Mouse (Mus musculus) brain, embryonic 14.5 days (tissue): ENCODE data around the gene Neb. TPM values are rescaled to one million over a fixed set of nuclear protein-coding genes. Genes with fewer than 3 reads are reported as not detected.
A peak's percentile ranks its signal among the peaks of the same experiment; 100 is the strongest.

ENCODE experiments used
- DNase-seq: peaks from one replicate; pipeline ENCODE4 v3.0.0-alpha.2; 2011; ENCODE audit warnings: low read depth
- CTCF ChIP-seq: fragments of 200-500 bp; IDR thresholded peaks from 2 replicates; pipeline ENCODE4 v1.5.1; 2012; ENCODE audit warnings: inconsistent platforms, mild to moderate bottlenecking, moderate library complexity, borderline replicate concordance; ENCODE audit not compliant: insufficient read depth, insufficient read length; ENCODE audit errors: extremely low read depth
- POLR2A ChIP-seq: fragments of 200-500 bp; IDR thresholded peaks from 2 replicates; pipeline ENCODE4 v1.6.1; 2012; ENCODE audit warnings: mild to moderate bottlenecking, inconsistent platforms, borderline replicate concordance; ENCODE audit not compliant: poor library complexity, insufficient read depth, insufficient read length, severe bottlenecking; ENCODE audit errors: extremely low read depth
- polyA plus RNA-seq: library from polyadenylated mRNA; depleted of rRNA; stranded (reverse); fragments of >200 nt; gene quantifications from 2 replicates; pipeline ENCODE4 v1.2.3, GENCODE M21; 2012

The Neb gene
- polyA plus RNA-seq, 1 experiment, result 1.8 TPM

DNA sequence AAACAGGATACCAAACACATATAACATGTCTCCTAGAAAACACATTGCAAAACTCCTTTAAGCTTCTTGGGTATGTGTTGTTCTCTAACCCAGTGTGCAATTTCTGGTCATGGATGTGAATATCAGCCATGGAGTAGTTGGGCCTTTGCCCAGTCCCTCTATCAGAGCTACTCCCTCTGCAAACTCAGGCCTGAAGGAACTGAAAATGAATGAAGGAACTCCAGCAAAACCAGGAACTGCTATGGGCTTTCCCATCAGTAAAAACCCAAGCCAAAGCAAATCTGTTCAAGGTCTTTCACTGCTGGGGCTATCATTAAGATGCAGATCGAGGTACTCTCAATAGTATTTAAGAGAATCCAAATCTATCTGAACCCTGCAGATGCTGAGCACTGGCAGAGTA is 90.8 kb downstream of the Neb start:
- no peak for TF ChIP-seq POLR2A
- no peak for TF ChIP-seq CTCF
- no peak for DNase-seq

DNA sequence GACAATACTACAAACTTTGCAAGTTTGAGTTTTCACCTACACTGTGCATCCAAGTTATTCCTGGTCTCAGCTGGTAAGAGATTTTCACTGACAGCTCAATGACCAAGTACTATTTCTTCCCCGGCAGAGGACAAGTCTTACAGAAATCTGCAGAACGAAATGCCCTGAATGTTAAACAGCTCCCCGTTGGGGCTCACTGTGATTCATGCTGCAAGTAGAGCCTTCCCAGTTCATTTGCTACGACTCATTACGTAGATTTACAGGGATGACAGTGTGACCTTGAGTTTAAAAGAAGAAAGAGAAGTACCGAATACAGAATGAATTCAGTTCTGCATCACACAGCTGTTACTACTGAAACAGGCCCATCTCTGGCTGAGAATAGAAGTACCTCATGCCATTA is 91.9 kb downstream of the Neb start:
- TF ChIP-seq POLR2A (no peak), CTCF (no peak)
- DNase-seq, result peak; percentile 17

DNA sequence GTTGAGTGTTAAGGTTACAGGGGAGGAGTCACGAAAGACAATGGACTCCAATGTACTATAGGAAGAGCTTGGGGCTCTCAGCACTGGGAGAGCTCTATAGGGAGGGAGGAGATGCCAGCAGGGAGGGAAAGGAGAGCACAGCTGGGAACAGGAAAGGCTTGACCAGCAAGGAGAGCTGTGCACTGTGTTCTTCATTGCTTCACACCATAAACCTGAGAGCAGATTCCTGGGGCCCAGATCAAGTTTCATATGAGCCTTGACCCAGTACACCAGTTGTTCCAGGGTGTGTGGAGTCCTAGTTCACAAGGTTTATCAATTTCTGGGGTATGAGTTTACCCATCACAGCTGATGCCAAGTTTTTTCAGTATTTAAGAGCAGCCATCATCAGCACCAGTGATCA is 106.1 kb downstream of the Neb start:
- no peak for DNase-seq
- TF ChIP-seq CTCF (no peak), POLR2A (no peak)

DNA sequence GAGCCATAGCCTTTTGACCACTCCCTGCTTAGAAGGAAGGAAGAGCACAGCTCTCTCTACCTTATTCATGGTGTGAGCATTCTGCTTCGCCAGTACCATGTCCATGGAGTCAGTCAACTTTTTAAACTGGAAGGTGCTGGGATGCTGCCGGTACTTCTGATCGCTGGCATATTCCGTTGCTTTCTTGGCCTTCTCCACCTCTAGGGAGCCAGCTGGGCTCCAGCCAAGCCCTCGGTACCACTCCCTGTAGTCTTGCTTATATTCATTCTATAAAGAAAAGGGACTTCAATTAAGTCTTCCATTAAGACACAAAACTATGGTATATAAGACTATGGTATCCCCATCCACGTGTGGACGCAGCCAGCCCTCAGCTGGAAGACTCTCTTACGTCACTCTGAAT is 107.4 kb downstream of the Neb start:
- TF ChIP-seq CTCF, result no peak
- TF ChIP-seq POLR2A, result no peak
- no peak for DNase-seq

DNA sequence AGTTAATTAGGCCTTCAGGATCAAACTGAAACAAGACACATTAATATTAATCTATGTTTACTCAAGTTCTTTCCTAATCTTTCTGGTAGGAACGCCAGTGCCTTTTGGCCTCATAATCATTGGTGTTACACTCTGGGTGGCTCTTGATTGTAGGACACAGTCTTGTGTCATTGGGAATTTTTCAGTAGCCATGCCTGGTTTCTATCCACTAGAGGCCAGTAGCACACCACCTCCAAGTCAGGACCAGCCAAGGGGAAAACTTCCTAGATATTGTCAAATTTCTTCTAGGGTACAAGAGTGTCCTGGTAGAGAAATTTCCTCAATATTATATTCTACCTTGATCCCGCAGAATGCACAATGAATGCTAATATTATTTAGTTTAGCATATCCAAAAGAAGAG is 116.1 kb downstream of the Neb start:
- DNase-seq, result peak; percentile 74
- TF ChIP-seq CTCF (peak; percentile 77), POLR2A (no peak)

DNA sequence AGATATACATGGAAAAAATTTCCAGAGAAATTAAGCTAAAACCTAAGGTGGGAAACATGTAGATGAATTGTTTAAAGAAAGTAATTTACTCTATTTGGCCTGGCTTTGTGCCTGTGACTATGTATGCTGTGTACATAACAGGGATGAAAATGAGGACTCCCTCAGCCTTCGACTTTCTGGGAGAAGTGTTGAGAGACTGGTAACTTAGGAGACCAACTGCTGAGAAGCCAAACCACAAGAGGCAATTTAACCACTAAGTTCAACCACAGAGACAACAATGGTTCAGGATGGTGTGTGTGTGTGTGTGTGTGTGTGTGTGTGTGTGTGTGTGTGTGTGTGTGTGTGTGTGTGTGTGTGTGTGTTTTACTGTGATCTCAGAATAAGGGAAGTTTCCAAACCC is 126.2 kb downstream of the Neb start:
- no peak for DNase-seq
- no peak for TF ChIP-seq CTCF
- no peak for TF ChIP-seq POLR2A

DNA sequence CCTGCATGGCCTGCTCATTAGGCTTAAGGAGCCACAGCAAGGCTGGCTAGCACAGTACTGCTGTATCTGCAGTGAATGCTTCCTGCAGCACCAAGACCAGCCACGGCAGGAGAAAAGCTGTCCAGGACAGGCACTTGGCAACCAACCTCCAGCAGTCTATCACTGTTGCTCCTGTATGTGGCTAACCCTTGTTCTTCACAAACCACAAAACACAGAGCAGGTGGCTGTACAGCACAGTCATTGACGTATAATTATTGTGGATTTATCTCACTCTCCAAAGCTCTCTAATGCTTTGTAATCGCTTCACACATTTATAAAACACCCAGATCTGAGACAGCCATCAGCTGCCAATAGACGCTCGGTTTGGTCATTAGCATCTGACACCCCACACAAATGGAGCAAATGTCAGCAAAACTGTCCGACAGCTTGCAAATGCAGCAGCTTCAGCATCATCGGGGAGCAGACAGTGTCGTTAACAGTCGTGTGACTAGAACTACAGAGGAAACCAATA is 129.9 kb downstream of the Neb start:
- peak; percentile 90 for DNase-seq
- TF ChIP-seq POLR2A, result no peak
- TF ChIP-seq CTCF, result no peak

DNA sequence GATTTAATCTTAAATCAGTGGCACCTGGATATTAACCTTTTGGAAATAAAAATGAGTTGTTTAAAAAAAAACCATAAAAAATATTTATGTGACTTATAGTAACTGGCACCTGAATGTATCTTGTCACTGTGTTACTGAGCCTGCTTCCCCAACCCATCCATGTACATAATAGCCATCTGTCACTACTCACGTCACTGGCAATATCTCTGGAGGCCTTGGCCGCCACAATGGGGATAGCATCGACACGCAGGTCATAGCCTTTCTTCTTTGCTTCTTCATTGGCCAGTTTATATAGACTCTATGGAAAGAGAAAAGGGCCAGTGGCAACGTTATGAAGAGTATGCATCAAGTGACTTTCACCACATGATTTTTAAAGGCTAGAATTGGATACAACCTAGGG is 133.2 kb downstream of the Neb start:
- TF ChIP-seq CTCF (no peak), POLR2A (no peak)

DNA sequence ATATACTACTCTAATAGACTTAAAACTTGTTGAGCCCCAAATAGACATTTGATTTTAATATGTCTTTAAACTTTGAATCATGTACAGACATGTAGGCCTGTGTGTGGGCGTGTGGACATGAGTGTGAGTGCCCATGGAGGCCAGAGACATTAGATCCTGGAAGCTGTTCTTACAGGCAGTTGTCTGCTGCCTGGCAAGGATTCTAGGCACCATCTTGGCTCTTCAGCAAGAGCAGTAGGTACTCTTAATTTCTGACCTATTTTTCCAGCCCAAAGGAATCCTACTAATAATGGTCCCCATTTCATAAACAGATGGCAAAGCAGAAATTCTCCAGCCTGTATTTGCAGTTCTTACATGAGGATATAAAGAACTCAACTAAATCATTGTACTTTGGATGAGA is 135.6 kb downstream of the Neb start:
- no peak for DNase-seq
- no peak for TF ChIP-seq POLR2A
- TF ChIP-seq CTCF, result no peak

More for the DNA sequence above, 133.2 kb downstream of the Neb start:
- DNase-seq, result no peak

DNA sequence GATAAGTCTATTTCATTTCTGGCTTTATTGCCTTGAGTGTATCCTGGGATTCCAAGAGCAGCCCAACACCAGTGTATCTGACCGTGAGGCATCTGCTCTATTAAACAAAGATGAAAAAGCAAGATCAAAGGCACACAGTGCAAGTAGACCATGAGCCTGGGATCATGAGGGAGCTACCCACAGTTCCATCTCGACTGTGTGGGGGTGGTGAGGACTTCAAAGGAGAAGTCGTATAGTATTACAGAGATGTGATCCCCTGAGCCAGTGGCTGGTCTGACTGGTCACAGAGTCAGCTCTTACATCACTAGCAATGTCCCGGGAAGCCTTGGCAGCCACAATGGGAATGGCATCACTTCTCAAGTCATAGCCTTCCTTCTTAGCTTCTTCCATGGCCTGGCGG is 140.4 kb downstream of the Neb start:
- no peak for DNase-seq
- TF ChIP-seq POLR2A (no peak), CTCF (no peak)

DNA sequence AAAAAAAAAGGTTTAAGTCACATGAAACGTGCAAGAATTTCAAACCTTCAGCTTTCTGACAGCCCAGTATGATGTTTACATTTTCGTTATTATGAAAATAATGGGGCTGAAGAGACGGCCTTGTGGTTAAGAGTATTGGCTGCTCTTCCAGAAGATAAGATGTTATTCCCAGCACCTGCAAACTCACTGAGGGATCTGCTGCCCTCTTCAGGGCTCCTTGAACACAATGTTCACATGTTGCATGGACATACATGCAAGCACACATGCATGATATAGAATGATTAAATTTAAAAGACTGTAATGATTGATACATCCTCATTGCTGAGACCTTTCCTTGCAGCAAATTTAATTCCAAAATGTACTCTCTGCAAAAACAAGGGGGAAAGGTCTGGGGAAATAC is 150.7 kb downstream of the Neb start:
- DNase-seq, result peak; percentile 19

DNA sequence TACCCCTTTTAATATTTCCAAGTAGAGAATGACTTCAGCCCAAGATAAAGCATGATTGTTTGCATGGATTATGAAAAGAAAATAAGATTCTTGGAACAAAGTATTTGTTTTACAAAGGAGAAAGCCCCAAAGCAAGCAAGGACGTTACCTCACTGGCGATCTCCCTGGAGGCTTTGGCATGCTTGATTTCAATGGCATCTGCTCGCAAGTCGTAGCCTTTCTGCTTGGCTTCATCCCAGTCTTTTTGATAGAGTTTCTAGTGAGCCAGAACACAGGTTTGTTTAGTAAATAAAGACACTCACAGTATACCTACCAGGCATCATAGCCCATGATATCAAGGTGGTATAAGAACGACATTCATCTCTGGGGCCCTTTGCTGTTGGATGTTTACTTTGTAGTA is 153.9 kb downstream of the Neb start:
- DNase-seq, result no peak
- TF ChIP-seq POLR2A (no peak), CTCF (no peak)

More for the DNA sequence above, 150.7 kb downstream of the Neb start:
- TF ChIP-seq POLR2A, result no peak
- peak; percentile 15; the same call in 1 of the 2 replicates for TF ChIP-seq CTCF

DNA sequence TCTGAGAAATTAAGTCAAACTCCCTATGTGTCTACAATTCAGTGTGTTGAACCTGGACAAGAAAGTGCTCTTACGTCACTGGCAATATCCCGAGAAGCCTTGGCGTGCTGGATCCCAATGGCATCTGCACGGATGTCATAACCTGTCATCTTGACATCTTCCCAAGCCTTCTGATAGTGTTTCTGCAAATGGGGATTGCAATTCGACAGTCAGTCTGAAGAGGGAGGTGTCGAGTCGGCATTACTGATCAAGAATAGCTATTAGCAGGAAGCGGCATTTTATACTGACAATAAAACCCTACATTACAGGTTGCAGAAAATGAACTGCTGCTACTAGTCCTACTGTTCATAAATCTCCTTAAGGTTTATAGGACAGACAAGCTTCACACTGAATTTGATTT is 158.2 kb downstream of the Neb start:
- peak; percentile 81 for DNase-seq
- TF ChIP-seq CTCF (peak; percentile 67; the same call in 1 of the 2 replicates), POLR2A (no peak)

DNA sequence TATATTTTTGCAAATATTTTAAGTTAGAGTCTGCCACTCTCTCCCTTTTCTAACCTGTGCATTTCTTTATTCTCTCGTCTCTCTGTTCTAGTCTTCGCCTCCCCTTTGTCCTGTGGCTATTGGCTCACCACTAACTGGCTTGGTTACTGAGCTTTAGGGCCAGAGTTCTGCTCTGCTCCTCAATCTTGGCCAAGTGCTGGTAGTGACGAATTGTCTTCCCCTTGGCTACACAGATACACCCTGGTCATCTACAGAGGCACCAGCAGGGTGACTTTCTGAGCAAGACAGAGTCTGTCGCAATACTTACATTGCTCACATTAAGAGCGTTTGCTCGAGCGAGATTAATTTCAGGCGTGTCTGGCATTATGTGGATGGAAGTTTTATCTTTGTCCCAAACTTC is 162.3 kb downstream of the Neb start:
- no peak for DNase-seq
- TF ChIP-seq CTCF (no peak), POLR2A (no peak)

DNA sequence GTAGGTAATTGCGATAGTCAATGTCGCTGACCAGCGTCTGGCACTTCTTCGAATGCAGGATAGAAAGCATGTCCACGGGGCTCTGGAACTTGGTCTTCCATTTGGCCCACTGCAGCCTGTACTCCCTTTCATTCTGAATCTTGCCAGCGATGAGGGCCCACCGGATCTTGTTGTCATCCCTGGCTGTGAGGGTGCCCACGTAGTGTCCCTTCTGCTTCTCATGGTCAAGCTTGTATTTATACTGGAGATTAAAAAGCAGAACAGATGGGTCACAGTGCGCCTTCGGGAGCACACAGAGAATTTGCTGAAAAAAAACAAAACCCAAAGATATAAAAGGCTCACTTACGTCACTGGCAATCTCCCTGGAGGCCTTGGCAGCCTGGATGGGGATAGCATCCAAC is 165.7 kb downstream of the Neb start:
- no peak for DNase-seq
- TF ChIP-seq POLR2A (no peak), CTCF (no peak)

DNA sequence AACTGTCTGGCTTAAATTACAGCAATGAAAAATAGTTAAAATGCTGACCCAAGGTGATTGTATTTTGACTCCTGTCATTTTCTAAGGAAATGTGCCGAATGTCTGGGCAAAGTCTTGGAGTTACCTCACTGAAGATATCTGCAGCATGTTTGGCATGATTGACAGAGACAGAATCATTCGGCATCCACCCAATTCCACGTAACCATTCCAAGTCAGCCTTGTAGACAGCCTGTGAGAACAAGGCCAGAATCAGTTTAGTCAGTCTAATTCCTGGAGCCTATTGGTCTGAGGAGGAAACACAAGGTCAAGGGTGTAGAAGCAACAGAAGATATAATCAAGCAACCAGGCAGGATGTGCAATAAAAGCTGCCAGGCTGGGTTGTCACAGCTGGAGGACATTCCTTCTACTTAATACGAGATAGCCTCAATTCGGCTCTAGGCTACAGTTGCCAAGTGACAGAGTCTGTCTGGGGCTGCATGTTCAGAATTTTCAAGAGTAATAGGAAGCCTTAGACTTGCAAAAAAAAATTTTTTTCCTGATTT is 166.8 kb downstream of the Neb start:
- peak; percentile 12 for DNase-seq

More for the DNA sequence above, 166.8 kb downstream of the Neb start:
- TF ChIP-seq POLR2A, result no peak
- TF ChIP-seq CTCF, result no peak
